Mouse (Mus musculus) stomach, postnatal 0 days (tissue): ENCODE measurements at regions not wholly inside any gene's neighbourhood (a gene's known extent, or its start where the extent isn't known, plus 50 kb on each side); places are given as distances from the start of the nearest gene placed in this dataset.

Source experiments
- ATAC-seq: fragments of 200-750 bp; cut with Nextera tagmentation; 2 replicates; pipeline ENCODE4 v1.8.0; 2017; ENCODE audit not compliant: low FRiP score, low TSS enrichment
- DNase-seq: peaks from one replicate; pipeline ENCODE4 v3.0.0-alpha.2; 2016; ENCODE audit warnings: low spot score
- H3K27ac ChIP-seq: fragments of 300-500 bp; sonication (generic); replicated peaks from 2 replicates; pipeline ENCODE4 v1.5.1; 2014; ENCODE audit warnings: mild to moderate bottlenecking, control low read depth
- H3K27me3 ChIP-seq: fragments of 300-500 bp; sonication (generic); 2 replicates; pipeline ENCODE4 v1.6.1; 2014; ENCODE audit warnings: low read length; ENCODE audit not compliant: control insufficient read depth, insufficient read depth
- H3K36me3 ChIP-seq: fragments of 300-500 bp; sonication (generic); 2 replicates; pipeline ENCODE4 v1.6.1; 2014; ENCODE audit warnings: low read length, mixed read lengths; ENCODE audit not compliant: control insufficient read depth, insufficient read depth
- H3K4me1 ChIP-seq: fragments of 300-500 bp; sonication (generic); replicated peaks from 2 replicates; pipeline ENCODE4 v1.6.1; 2014; ENCODE audit warnings: antibody characterized with exemption; ENCODE audit not compliant: control insufficient read depth, insufficient read depth
- H3K4me2 ChIP-seq: fragments of 300-500 bp; sonication (generic); replicated peaks from 2 replicates; pipeline ENCODE4 v1.6.1; 2014; ENCODE audit warnings: low read depth, mild to moderate bottlenecking, control low read depth, moderate library complexity
- H3K4me3 ChIP-seq: fragments of 300-500 bp; sonication (generic); 2 replicates; pipeline ENCODE4 v1.5.1; 2014; ENCODE audit warnings: low read depth, low read length, control low read depth
- H3K9ac ChIP-seq: fragments of 300-500 bp; sonication (generic); 2 replicates; pipeline ENCODE4 v1.6.1; 2014; ENCODE audit warnings: mild to moderate bottlenecking, low read length, control low read depth, mixed read lengths
- H3K9me3 ChIP-seq: fragments of 300-500 bp; sonication (generic); 2 replicates; pipeline ENCODE4 v1.6.1; 2016; ENCODE audit warnings: low read length; ENCODE audit not compliant: control insufficient read depth
- CTCF ChIP-seq: IDR thresholded peaks from 2 replicates; pipeline ENCODE4 v1.5.1; 2016; ENCODE audit warnings: antibody characterized with exemption, low read depth, mild to moderate bottlenecking, moderate library complexity
- EP300 ChIP-seq: optimal IDR thresholded peaks from 2 replicates; pipeline ENCODE3; 2016; ENCODE audit warnings: antibody characterized with exemption
- WGBS: fragments of 180-500 bp; shearing (Covaris S2); extraction: QIAGEN DNeasy Blood & Tissue Kit; methylation state at CpG from one replicate; pipeline ENCODE4 v1.1.7; 2014; 5-methylcytosine and 5-hydroxymethylcytosine counted together

- TF ChIP-seq CTCF = no peak
- no peak for TF ChIP-seq EP300
- no peaks in the 10 kb centered on the region for H3K36me3 ChIP-seq
- ATAC-seq = no peak
- no peak overlapping the region for H3K4me3 ChIP-seq
- no peak for DNase-seq
- 89% methylated on average over 6 of the region's 6 CpGs for WGBS
- no peak overlapping the region for H3K9ac ChIP-seq
- H3K9me3 ChIP-seq = no peaks in the 10 kb centered on the region
- H3K4me2 ChIP-seq = no peak overlapping the region
- no peaks in the 10 kb centered on the region for H3K27me3 ChIP-seq
- H3K27ac ChIP-seq = no peak overlapping the region
- H3K4me1 ChIP-seq = no peaks in the 10 kb centered on the region
Observed at GRCm38 (mm10) chr8:125317584-125317991, 252.0 kb downstream of the Sipa1l2 start.

GRCm38 (mm10) chr8:125315736-125316135 lies 253.9 kb downstream of the Sipa1l2 start:
- no peaks in the 10 kb centered on the region for H3K9me3 ChIP-seq
- H3K4me2 ChIP-seq = no peak overlapping the region
- WGBS = 77% methylated on average over 4 of the region's 4 CpGs
- H3K27me3 ChIP-seq = no peaks in the 10 kb centered on the region
- H3K9ac ChIP-seq = no peak overlapping the region
- H3K4me1 ChIP-seq = no peaks in the 10 kb centered on the region
- no peak overlapping the region for H3K27ac ChIP-seq
- H3K4me3 ChIP-seq = no peak overlapping the region
- ATAC-seq (no peak), DNase-seq (no peak)
- no peaks in the 10 kb centered on the region for H3K36me3 ChIP-seq
- TF ChIP-seq EP300 = no peak
- TF ChIP-seq CTCF = no peak

GRCm38 (mm10) chr8:125314996-125315395 lies 254.6 kb downstream of the Sipa1l2 start:
- no peak overlapping the region for H3K4me2 ChIP-seq
- no peaks in the 10 kb centered on the region for H3K9me3 ChIP-seq
- H3K27ac ChIP-seq = no peak overlapping the region
- no peak overlapping the region for H3K9ac ChIP-seq
- H3K36me3 ChIP-seq = no peaks in the 10 kb centered on the region
- H3K4me1 ChIP-seq = no peaks in the 10 kb centered on the region
- ATAC-seq (no peak), DNase-seq (no peak)
- WGBS = 74% methylated on average over 6 of the region's 6 CpGs
- no peaks in the 10 kb centered on the region for H3K27me3 ChIP-seq
- no peak overlapping the region for H3K4me3 ChIP-seq
- no peak for TF ChIP-seq EP300
- TF ChIP-seq CTCF = no peak

- H3K4me1 ChIP-seq = no peaks in the 10 kb centered on the region
- no peak overlapping the region for H3K9ac ChIP-seq
- no peaks in the 10 kb centered on the region for H3K27me3 ChIP-seq
- H3K27ac ChIP-seq = no peak overlapping the region
- H3K36me3 ChIP-seq = no peaks in the 10 kb centered on the region
- ATAC-seq (no peak), DNase-seq (no peak)
- H3K4me2 ChIP-seq = no peak overlapping the region
- no peak for TF ChIP-seq CTCF
- TF ChIP-seq EP300 = no peak
- H3K4me3 ChIP-seq = no peak overlapping the region
- 55% methylated on average over 10 of the region's 10 CpGs for WGBS
- H3K9me3 ChIP-seq = no peaks in the 10 kb centered on the region
Observed at GRCm38 (mm10) chr8:125314221-125314984, 255.2 kb downstream of the Sipa1l2 start.

GRCm38 (mm10) chr8:125311228-125312053 lies 257.4 kb downstream of the Disc1 start:
- no peak for DNase-seq

More at GRCm38 (mm10) chr8:125311228-125312053, 257.4 kb downstream of the Disc1 start:
- no peak for TF ChIP-seq CTCF
- no peak for TF ChIP-seq EP300
- H3K4me1 ChIP-seq = no peaks in the 10 kb centered on the region
- ATAC-seq = no peak
- H3K9ac ChIP-seq = no peak overlapping the region
- no peak overlapping the region for H3K4me2 ChIP-seq
- no peak overlapping the region for H3K4me3 ChIP-seq
- no peaks in the 10 kb centered on the region for H3K36me3 ChIP-seq
- H3K27ac ChIP-seq = no peak overlapping the region
- no peaks in the 10 kb centered on the region for H3K9me3 ChIP-seq
- no peaks in the 10 kb centered on the region for H3K27me3 ChIP-seq
- WGBS = 28% methylated on average over 11 of the region's 11 CpGs
